Mouse (Mus musculus) urinary bladder, adult 2 months (tissue): ENCODE results near the gene Hcls1. TPM values are rescaled to one million over a fixed set of nuclear protein-coding genes. Genes with fewer than 3 reads are reported as not detected.

Experiments
- DNase-seq: peaks from one replicate; pipeline ENCODE4 v3.0.0; 2022; ENCODE audit warnings: low spot score
- polyA plus RNA-seq: library from polyadenylated mRNA; depleted of rRNA; stranded (reverse); fragments of >200 nt; gene quantifications from 2 replicates; pipeline ENCODE4 v1.2.3, GENCODE M21; 2012; rRNA removed

Gene Hcls1
- polyA plus RNA-seq, result 13.8 and 14.3 TPM in 2 replicates

DNA sequence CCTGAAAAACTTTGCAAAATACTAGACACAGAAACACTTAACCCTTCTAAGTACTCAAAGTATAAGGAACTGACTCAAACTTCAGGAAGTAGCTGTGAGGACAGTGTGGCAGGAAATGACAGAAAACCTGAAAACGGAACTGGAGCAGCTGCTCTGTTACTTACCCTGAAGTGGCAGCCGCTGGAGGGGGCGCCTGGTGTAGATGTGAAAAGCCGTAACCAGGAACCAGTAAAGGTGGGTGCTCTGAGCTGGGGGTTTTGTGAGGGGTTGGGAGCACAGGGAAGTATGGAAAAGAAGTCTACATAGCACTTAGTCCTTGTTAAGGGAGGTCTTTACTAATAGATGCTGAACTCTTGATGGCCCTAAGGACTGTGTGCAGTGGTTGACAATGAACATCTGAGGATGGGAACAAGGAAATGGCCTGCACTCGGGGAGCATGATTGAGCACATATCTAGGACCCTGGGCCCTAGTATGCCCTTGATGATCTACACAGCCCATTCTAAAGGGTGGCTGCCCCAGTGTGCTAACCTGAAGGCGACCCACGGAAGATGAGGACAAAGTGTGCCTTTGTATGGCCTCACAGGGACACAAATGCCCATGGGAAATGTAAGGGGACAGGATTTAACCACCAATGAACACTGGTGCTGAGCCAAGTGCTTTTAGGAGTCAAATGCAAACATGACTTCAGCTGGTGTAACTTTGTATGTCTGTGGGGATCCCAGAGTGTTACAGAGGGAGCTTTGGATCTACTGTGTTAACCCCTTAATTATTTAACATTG, at the start of gene Hcls1:
Gene Hcls1, plus strand, starts transcription at position 143 of the 780 bp plus-strand sequence.
- no peak for DNase-seq

- DNase-seq, result no peak
Observed at GRCm38 (mm10) chr16:36885912-36886311, 48.9 kb upstream of the Hcls1 start.

DNA sequence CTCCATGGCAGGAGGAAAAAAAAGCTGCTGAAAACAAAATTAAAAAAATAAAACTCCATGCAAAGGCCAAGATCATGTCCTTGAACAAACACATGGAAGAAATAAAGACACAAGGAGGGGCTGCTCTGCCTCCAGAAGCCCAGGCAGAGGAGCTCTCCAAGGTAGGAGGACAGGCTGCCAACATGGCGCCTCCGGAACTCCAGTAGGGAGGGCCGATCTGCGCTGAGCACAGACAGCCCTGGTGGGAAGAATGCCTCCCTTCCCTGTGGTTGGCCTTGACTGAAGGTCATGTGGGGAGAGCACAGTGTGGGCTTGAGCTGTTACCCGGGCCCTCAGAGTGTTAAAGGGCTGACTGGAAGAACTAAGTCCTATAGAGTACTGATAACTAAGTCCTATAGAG, 47.2 kb upstream of the Hcls1 start:
- no peak for DNase-seq

DNA sequence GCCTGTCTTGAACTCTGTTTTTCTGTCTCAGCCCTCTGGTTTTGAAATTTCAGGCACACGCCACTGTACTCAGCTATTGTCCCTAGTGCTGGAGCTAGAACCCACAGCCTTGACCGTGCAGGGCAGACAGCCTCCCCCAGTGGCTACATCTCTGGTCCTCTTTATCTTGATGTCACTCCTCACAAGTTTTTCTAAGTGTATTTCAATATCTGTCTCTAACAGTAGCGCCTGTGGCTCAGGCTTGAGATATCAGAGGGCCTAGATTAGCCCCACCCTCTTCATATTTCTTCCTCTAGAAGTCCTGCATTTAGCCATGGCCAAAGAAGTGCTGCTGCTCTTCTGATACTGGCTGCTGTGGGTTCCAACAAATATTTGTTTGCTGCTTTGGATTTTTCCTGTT, 44.2 kb upstream of the Hcls1 start:
- no peak for DNase-seq

DNA sequence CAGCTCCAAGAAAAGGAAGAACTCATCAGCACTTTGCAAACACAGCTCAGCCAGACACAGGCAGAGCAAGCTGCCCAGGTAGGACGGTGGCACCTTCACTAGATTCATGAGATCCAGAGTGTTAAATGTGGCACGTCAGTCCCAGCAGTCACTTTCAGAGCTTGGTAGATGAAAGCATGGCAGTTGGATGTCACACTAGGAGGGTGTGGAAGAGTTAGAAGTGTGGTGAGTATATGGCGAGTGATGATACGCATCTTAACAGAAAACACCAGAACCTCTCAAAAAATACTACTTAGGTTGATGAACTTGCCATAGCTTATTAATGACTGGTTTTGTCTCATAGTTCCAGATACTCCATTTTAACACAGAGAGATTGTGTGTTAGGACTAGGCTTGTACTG, 43.4 kb upstream of the Hcls1 start:
- no peak for DNase-seq

DNA sequence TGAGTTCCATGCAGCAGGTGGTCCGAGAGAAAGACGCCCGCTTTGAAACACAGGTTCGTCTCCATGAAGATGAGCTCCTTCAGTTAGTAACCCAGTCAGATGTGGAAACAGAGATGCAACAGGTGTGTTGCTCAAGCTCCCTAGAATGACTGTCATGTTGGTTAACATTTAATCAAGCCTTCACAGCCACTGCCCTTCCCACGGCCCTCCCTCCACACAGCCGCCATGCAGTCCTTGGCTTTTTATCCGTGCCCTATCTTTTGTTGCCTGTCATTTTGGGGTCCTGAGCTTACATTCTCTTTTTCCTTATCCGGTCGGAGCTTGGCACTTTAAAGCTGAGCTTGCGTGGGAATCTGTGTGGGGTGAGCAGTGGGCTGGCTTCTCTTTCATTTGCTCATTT, 41.5 kb upstream of the Hcls1 start:
- DNase-seq, result no peak

GRCm38 (mm10) chr16:36896712-36897111, 38.1 kb upstream of the Hcls1 start:
- no peak for DNase-seq

DNA sequence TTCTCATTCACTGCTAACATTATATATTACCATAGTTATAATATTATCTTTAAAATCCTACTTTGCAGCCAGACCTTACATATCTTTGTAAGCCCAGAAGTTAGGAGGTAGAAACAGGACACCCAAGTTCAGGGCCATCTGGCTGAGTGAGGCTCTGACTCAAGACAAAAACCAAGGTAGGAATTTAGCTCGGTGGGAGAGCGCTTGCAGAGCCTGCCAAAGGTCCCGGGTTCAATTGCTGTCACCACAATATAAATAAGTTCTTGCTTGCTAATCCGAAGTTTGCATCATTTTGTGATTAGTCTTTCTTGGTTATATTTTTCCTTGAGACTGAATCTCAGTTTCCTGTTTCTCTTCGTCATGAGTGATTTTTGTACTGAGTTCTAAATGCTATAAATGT, 31.6 kb upstream of the Hcls1 start:
- no peak for DNase-seq

DNA sequence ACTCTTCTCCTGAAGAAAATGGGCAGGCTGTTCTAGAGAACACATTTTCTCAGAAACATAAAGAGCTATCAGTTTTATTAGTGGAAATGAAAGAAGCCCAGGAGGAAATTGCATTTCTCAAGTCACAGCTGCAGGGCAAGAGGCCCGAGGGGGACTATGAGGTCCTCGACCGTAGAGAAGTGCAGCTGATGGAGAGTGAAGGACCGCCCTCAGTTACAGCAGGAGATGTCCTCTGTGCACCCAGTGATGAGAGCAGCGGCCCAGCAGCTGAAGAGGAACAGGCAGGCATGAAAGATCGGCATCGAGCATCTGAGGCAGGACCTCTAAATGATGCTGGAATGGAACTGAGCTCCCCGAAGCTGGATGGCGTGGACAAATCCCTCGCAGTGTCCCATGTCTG, 22.9 kb upstream of the Hcls1 start:
- DNase-seq, result no peak

- no peak for DNase-seq
Observed at GRCm38 (mm10) chr16:36912311-36912710, 22.5 kb upstream of the Hcls1 start.

- no peak for DNase-seq
Observed at GRCm38 (mm10) chr16:36914195-36914594, 20.6 kb upstream of the Hcls1 start.

DNA sequence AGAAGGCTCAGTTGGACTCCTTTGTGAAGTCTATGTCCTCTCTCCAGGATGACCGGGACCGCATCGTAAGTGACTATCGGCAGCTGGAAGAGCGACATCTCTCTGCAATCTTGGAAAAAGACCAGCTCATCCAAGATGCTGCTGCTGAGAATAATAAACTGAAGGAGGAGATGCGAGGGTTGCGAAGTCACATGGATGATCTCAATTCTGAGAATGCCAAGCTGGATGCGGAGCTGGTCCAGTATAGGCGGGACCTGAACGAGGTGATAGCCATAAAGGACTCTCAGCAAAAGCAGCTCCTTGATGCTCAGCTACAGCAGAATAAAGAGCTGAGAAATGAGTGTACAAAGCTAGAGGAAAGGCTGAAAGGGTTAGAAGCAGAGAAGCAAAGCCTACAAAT, 16.3 kb upstream of the Hcls1 start:
- DNase-seq, result no peak

- DNase-seq, result no peak
Observed at GRCm38 (mm10) chr16:36920410-36920809, 14.4 kb upstream of the Hcls1 start.

GRCm38 (mm10) chr16:36921067-36921613, 13.6 kb upstream of the Hcls1 start:
- no peak for DNase-seq

DNA sequence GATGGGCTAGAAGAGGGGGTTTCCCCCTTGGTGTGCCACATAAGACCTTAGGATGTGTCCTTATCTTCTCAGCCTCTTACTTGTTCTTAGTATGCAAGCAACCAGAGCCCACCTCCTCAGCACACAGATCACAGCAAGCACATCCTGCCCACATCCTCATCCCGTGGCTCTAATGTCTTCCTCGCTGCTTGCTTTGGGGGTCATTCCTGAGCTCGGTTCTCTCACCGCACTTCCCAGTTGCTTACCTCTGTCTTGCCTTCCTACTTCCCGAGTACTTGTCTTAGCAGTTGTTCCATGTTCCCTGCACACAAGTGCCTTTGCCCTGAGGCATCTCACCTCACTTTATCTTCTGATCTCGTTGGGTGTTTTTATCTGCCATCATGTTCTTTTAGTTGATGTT, 12.8 kb upstream of the Hcls1 start:
- no peak for DNase-seq

DNA sequence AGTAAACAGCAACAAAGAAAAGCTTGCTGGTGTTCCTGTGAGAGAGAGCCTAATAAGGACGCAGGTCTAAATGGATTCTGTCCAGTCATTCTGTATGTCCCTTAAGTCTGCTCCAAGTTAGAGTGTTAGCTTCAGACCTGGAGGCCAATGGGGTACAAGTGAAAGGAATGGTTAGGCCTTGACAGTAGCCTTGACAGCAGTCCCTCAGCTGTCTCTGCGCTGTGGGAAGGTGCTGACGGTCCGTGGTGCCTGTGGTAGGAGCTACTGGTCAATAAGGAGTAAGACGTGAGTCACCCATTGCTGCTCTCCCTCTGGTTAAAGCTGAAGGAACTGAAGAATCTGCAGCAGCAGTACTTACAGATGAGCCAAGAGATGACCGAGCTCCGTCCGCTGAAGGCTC, 10.5 kb upstream of the Hcls1 start:
- no peak for DNase-seq

GRCm38 (mm10) chr16:36925351-36925750, 9.4 kb upstream of the Hcls1 start:
- no peak for DNase-seq

- no peak for DNase-seq
Observed at GRCm38 (mm10) chr16:36925797-36926196, 9.0 kb upstream of the Hcls1 start.

GRCm38 (mm10) chr16:36926514-36927447, 8.0 kb upstream of the Hcls1 start:
- DNase-seq, result no peak

DNA sequence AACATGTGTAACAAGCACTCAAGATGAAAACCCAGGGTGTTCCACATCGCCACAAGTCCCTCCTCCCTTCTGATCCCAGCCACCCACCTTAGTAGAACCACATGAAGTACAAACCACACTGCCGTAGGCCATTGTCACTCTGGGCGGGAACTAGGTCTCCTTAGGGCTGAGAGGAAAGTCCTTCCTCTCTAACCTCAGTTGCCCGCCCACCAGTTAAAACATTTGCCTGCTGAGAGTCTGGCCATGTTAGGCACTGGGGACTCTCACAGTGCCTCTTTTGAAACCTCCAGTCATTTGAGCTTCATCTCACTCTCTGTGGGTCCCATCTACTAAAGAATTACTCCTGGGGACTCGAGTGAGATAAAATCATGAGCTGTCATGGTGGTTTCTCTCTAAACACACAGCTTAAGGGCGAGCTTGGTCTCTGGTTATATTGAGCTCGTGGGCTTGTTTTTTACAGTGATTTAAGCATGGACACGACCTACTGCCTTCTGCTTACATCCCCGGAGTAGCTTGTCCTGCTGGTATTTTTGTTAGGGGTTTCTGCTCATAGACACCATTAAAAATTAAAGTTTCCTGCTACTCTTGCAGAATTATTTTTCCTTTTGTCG, 7.2 kb upstream of the Hcls1 start:
- DNase-seq, result no peak

DNA sequence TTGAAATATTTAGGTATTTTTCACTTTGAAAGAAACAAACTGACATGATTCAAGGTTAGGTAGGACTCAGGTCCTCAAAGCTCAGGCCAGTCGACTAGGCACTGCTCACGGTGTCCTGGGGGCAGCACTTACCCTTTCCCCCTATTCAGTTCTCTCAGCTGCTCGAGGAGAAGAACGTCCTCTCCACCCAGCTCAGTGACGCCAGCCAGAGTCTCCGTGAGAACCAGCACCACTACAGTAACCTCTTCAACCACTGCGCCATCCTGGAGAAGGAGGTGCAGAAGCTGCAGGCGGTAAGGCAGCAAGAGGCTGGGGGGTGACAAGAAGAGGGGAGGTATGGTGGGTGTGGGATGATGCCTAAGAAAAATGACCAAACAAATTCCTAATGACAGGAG, 6.7 kb upstream of the Hcls1 start:
- no peak for DNase-seq

DNA sequence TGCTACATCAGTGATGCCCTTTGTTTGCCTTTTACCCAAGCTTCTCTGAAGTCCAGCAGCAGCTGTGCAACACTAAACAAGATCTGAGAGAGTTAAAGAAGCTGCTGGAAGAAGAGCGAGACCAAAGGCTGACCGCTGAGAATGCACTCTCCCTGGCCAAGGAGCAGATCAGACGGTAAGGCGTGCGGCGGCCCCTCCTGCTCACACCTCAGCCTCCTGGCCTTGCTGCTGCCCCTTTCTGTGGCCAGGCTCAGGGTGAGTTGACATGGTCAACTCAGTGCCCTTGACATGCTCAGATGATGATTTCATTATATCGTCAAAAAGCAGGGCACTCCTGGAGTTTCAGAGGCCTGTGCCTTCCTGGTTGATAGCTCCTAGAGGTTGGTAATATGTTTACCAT, 5.6 kb upstream of the Hcls1 start:
- DNase-seq, result no peak
